Mouse (Mus musculus): ENCODE results near the gene Bcl7b. TPM values are rescaled to one million over a fixed set of nuclear protein-coding genes. Genes with fewer than 3 reads are reported as not detected.

Bcl7b gene
- polyA plus RNA-seq (2015; fragmentation: Nextera tagmentation; extraction: Ambion mirVana), result 65.1 and 65.7 TPM in 2 replicates

GRCm38 (mm10) chr5:135168063-135169062 lies at the start of gene Bcl7b:
TSS of gene Bcl7b (plus strand) at chr5:135168283.
- TF ChIP-seq CTCF (IDR thresholded peaks at IDR 0.05; ENCODE audit: low read depth), result 0 out of 2 replicates have a peak, but pooled peaks have one; percentile 30
- ATAC-seq, result peak; percentile 96
- Histone ChIP-seq H3K27ac (ENCODE audit: low read depth, low read length) (peak within 1 kb of the TSS; percentile 99), H3K4me3 (ENCODE audit: low read depth, low read length) (peak within 1 kb of the TSS; percentile 76), H3K9ac (ENCODE audit: low read depth, low read length) (peak within 1 kb of the TSS; percentile 91), H3K4me1 (replicated peaks; ENCODE audit: control insufficient read depth, insufficient read depth, low read length) (no peaks in the 10 kb centered on the region), H3K4me2 (replicated peaks; ENCODE audit: low read depth) (peak within 1 kb of the TSS; percentile 74), H3K36me3 (ENCODE audit: control insufficient read depth, insufficient read depth) (peaks cover 24% of the 10 kb centered on the region), H3K9me3 (ENCODE audit: control insufficient read depth) (no peaks in the 10 kb centered on the region), H3K27me3 (replicated peaks; ENCODE audit: control insufficient read depth, insufficient read depth, low read length) (no peaks in the 10 kb centered on the region)
- WGBS, result 2% methylated on average over 88 of the region's 95 CpGs

GRCm38 (mm10) chr5:135118589-135119081 lies 49.4 kb upstream of the Bcl7b start:
- no peaks in the 10 kb centered on the region for H3K36me3 ChIP-seq (ENCODE audit: control insufficient read depth, insufficient read depth)
- H3K27me3 ChIP-seq (replicated peaks; ENCODE audit: control insufficient read depth, insufficient read depth, low read length), result no peaks in the 10 kb centered on the region
- no peak overlapping the region for H3K4me3 ChIP-seq (ENCODE audit: low read depth, low read length)
- TF ChIP-seq CTCF (IDR thresholded peaks at IDR 0.05; ENCODE audit: low read depth), result peak; percentile 98
- no peaks in the 10 kb centered on the region; the same call in 1 of the 2 replicates for H3K4me1 ChIP-seq (replicated peaks; ENCODE audit: control insufficient read depth, insufficient read depth, low read length)
- H3K4me2 ChIP-seq (replicated peaks; ENCODE audit: low read depth), result 0 out of 2 replicates have a peak overlapping the region, but pooled peaks have one; percentile 13
- H3K9ac ChIP-seq (ENCODE audit: low read depth, low read length), result no peak overlapping the region
- 10% methylated on average over 6 of the region's 6 CpGs for WGBS
- H3K27ac ChIP-seq (ENCODE audit: low read depth, low read length), result no peak overlapping the region; the same call in 1 of the 2 replicates
- no peaks in the 10 kb centered on the region for H3K9me3 ChIP-seq (ENCODE audit: control insufficient read depth)
- peak; percentile 93 for ATAC-seq

- no peak for ATAC-seq
- Histone ChIP-seq H3K27ac (ENCODE audit: low read depth, low read length) (no peak overlapping the region), H3K4me2 (replicated peaks; ENCODE audit: low read depth) (no peak overlapping the region), H3K9me3 (ENCODE audit: control insufficient read depth) (no peaks in the 10 kb centered on the region), H3K36me3 (ENCODE audit: control insufficient read depth, insufficient read depth) (no peaks in the 10 kb centered on the region), H3K4me3 (ENCODE audit: low read depth, low read length) (no peak overlapping the region), H3K9ac (ENCODE audit: low read depth, low read length) (no peak overlapping the region), H3K27me3 (replicated peaks; ENCODE audit: control insufficient read depth, insufficient read depth, low read length) (no peaks in the 10 kb centered on the region), H3K4me1 (replicated peaks; ENCODE audit: control insufficient read depth, insufficient read depth, low read length) (no peaks in the 10 kb centered on the region; the same call in 1 of the 2 replicates)
- WGBS, result 59% methylated on average over 4 of the region's 4 CpGs
- peak; percentile 56 for TF ChIP-seq CTCF (IDR thresholded peaks at IDR 0.05; ENCODE audit: low read depth)
These were observed 47.3 kb upstream of the Bcl7b start for GRCm38 (mm10) chr5:135120753-135121152.

- 71% methylated on average over 6 of the region's 6 CpGs for WGBS
- ATAC-seq, result no peak
- H3K9me3 ChIP-seq (ENCODE audit: control insufficient read depth), result no peaks in the 10 kb centered on the region
- H3K27me3 ChIP-seq (replicated peaks; ENCODE audit: control insufficient read depth, insufficient read depth, low read length), result no peaks in the 10 kb centered on the region
- H3K27ac ChIP-seq (ENCODE audit: low read depth, low read length), result no peak overlapping the region
- H3K36me3 ChIP-seq (ENCODE audit: control insufficient read depth, insufficient read depth), result no peaks in the 10 kb centered on the region
- TF ChIP-seq CTCF (IDR thresholded peaks at IDR 0.05; ENCODE audit: low read depth), result no peak
- no peaks in the 10 kb centered on the region for H3K4me1 ChIP-seq (replicated peaks; ENCODE audit: control insufficient read depth, insufficient read depth, low read length)
- no peak overlapping the region for H3K4me2 ChIP-seq (replicated peaks; ENCODE audit: low read depth)
- no peak overlapping the region for H3K4me3 ChIP-seq (ENCODE audit: low read depth, low read length)
- H3K9ac ChIP-seq (ENCODE audit: low read depth, low read length), result no peak overlapping the region
These were observed 42.0 kb upstream of the Bcl7b start for GRCm38 (mm10) chr5:135126121-135126520.

- WGBS, result 81% methylated on average over 6 of the region's 6 CpGs
- no peaks in the 10 kb centered on the region for H3K36me3 ChIP-seq (ENCODE audit: control insufficient read depth, insufficient read depth)
- no peak overlapping the region for H3K4me2 ChIP-seq (replicated peaks; ENCODE audit: low read depth)
- no peaks in the 10 kb centered on the region for H3K9me3 ChIP-seq (ENCODE audit: control insufficient read depth)
- H3K4me3 ChIP-seq (ENCODE audit: low read depth, low read length), result no peak overlapping the region
- ATAC-seq, result no peak
- no peak overlapping the region for H3K27ac ChIP-seq (ENCODE audit: low read depth, low read length)
- no peaks in the 10 kb centered on the region for H3K4me1 ChIP-seq (replicated peaks; ENCODE audit: control insufficient read depth, insufficient read depth, low read length)
- H3K27me3 ChIP-seq (replicated peaks; ENCODE audit: control insufficient read depth, insufficient read depth, low read length), result no peaks in the 10 kb centered on the region
- no peak for TF ChIP-seq CTCF (IDR thresholded peaks at IDR 0.05; ENCODE audit: low read depth)
- H3K9ac ChIP-seq (ENCODE audit: low read depth, low read length), result no peak overlapping the region
These were observed 40.4 kb upstream of the Bcl7b start for GRCm38 (mm10) chr5:135127669-135128068.

GRCm38 (mm10) chr5:135129747-135130146 lies 38.3 kb upstream of the Bcl7b start:
- Histone ChIP-seq H3K9ac (ENCODE audit: low read depth, low read length) (no peak overlapping the region), H3K4me3 (ENCODE audit: low read depth, low read length) (no peak overlapping the region), H3K9me3 (ENCODE audit: control insufficient read depth) (no peaks in the 10 kb centered on the region), H3K36me3 (ENCODE audit: control insufficient read depth, insufficient read depth) (no peaks in the 10 kb centered on the region), H3K4me2 (replicated peaks; ENCODE audit: low read depth) (no peak overlapping the region), H3K27ac (ENCODE audit: low read depth, low read length) (no peak overlapping the region), H3K4me1 (replicated peaks; ENCODE audit: control insufficient read depth, insufficient read depth, low read length) (no peaks in the 10 kb centered on the region), H3K27me3 (replicated peaks; ENCODE audit: control insufficient read depth, insufficient read depth, low read length) (peaks cover 11% of the 10 kb centered on the region; the same call in 1 of the 2 replicates)
- no peak for TF ChIP-seq CTCF (IDR thresholded peaks at IDR 0.05; ENCODE audit: low read depth)
- 86% methylated on average over 4 of the region's 4 CpGs for WGBS
- ATAC-seq, result no peak

Data from intestine, postnatal 0 days (tissue).